Mouse (Mus musculus): Measurements from ENCODE around the gene Tdgf1. TPM values are rescaled to one million over a fixed set of nuclear protein-coding genes. Genes with fewer than 3 reads are reported as not detected.

The Tdgf1 gene
- polyA plus RNA-seq, 1 experiment = 0.08 TPM

GRCm38 (mm10) chr9:110950109-110950508 lies 4.2 kb upstream of the Tdgf1 start:
- 97% methylated on average over 3 of the region's 3 CpGs for WGBS
- no peaks in the 10 kb centered on the region; the same call in 1 of the 2 replicates for H3K4me1 ChIP-seq (ENCODE audit: control insufficient read depth, insufficient read depth, insufficient read length)
- DNase-seq (ENCODE audit: low read depth in 1 of 2, low spot score in 2 of 2) = no peak

GRCm38 (mm10) chr9:110948813-110949310 lies 2.9 kb upstream of the Tdgf1 start:
- no peak for TF ChIP-seq CTCF (IDR thresholded peaks at IDR 0.05; ENCODE audit: extremely low read depth, insufficient read depth, insufficient read length, insufficient replicate concordance)
- no peak for TF ChIP-seq POLR2A (IDR thresholded peaks at IDR 0.05; ENCODE audit: low read depth, low read length)
- no peaks in the 10 kb centered on the region for H3K36me3 ChIP-seq (ENCODE audit: control insufficient read depth, insufficient read depth, low read length)
- no peak overlapping the region for H3K27ac ChIP-seq (ENCODE audit: insufficient read depth, low read length)
- no peaks in the 10 kb centered on the region for H3K27me3 ChIP-seq (ENCODE audit: control insufficient read depth, insufficient read depth, low read length)
- H3K4me3 ChIP-seq (ENCODE audit: extremely low read depth, insufficient read depth, insufficient read length) = no peak overlapping the region
- WGBS = 84% methylated on average over 8 of the region's 8 CpGs
- no peaks in the 10 kb centered on the region; the same call in 1 of the 2 replicates for H3K4me1 ChIP-seq (ENCODE audit: control insufficient read depth, insufficient read depth, insufficient read length)
- DNase-seq (ENCODE audit: low read depth in 1 of 2, low spot score in 2 of 2) = no peak

More at GRCm38 (mm10) chr9:110950109-110950508, 4.2 kb upstream of the Tdgf1 start:
- H3K4me3 ChIP-seq (ENCODE audit: extremely low read depth, insufficient read depth, insufficient read length) = no peak overlapping the region
- H3K27ac ChIP-seq (ENCODE audit: insufficient read depth, low read length) = no peak overlapping the region
- no peak for TF ChIP-seq CTCF (IDR thresholded peaks at IDR 0.05; ENCODE audit: extremely low read depth, insufficient read depth, insufficient read length, insufficient replicate concordance)
- no peak for TF ChIP-seq POLR2A (IDR thresholded peaks at IDR 0.05; ENCODE audit: low read depth, low read length)
- no peaks in the 10 kb centered on the region for H3K27me3 ChIP-seq (ENCODE audit: control insufficient read depth, insufficient read depth, low read length)
- H3K36me3 ChIP-seq (ENCODE audit: control insufficient read depth, insufficient read depth, low read length) = no peaks in the 10 kb centered on the region

- H3K4me3 ChIP-seq (ENCODE audit: extremely low read depth, insufficient read depth, insufficient read length) = no peak overlapping the region
- no peak overlapping the region for H3K27ac ChIP-seq (ENCODE audit: insufficient read depth, low read length)
- H3K4me1 ChIP-seq (ENCODE audit: control insufficient read depth, insufficient read depth, insufficient read length) = no peaks in the 10 kb centered on the region; the same call in 1 of the 2 replicates
- no peaks in the 10 kb centered on the region for H3K27me3 ChIP-seq (ENCODE audit: control insufficient read depth, insufficient read depth, low read length)
- no peak for DNase-seq (ENCODE audit: low read depth in 1 of 2, low spot score in 2 of 2)
- 90% methylated on average over 6 of the region's 6 CpGs for WGBS
- no peaks in the 10 kb centered on the region for H3K36me3 ChIP-seq (ENCODE audit: control insufficient read depth, insufficient read depth, low read length)
- no peak for TF ChIP-seq POLR2A (IDR thresholded peaks at IDR 0.05; ENCODE audit: low read depth, low read length)
Observed at GRCm38 (mm10) chr9:110947900-110948299, 1.9 kb upstream of the Tdgf1 start.

- Histone ChIP-seq H3K4me3 (ENCODE audit: extremely low read depth, insufficient read depth, insufficient read length) (no peak overlapping the region), H3K4me1 (ENCODE audit: control insufficient read depth, insufficient read depth, insufficient read length) (no peaks in the 10 kb centered on the region; the same call in 1 of the 2 replicates), H3K36me3 (ENCODE audit: control insufficient read depth, insufficient read depth, low read length) (no peaks in the 10 kb centered on the region), H3K27ac (ENCODE audit: insufficient read depth, low read length) (no peak overlapping the region), H3K27me3 (ENCODE audit: control insufficient read depth, insufficient read depth, low read length) (no peaks in the 10 kb centered on the region)
- no peak for TF ChIP-seq CTCF (IDR thresholded peaks at IDR 0.05; ENCODE audit: extremely low read depth, insufficient read depth, insufficient read length, insufficient replicate concordance)
- no peak for TF ChIP-seq POLR2A (IDR thresholded peaks at IDR 0.05; ENCODE audit: low read depth, low read length)
- 73% methylated on average over 6 of the region's 6 CpGs for WGBS
- DNase-seq (ENCODE audit: low read depth in 1 of 2, low spot score in 2 of 2) = no peak
Observed at GRCm38 (mm10) chr9:110947261-110947661, 1.3 kb upstream of the Tdgf1 start.

- Histone ChIP-seq H3K36me3 (ENCODE audit: control insufficient read depth, insufficient read depth, low read length) (no peaks in the 10 kb centered on the region), H3K4me3 (ENCODE audit: extremely low read depth, insufficient read depth, insufficient read length) (no peak overlapping the region), H3K27me3 (ENCODE audit: control insufficient read depth, insufficient read depth, low read length) (no peaks in the 10 kb centered on the region), H3K27ac (ENCODE audit: insufficient read depth, low read length) (peak overlapping the region; percentile 69), H3K4me1 (ENCODE audit: control insufficient read depth, insufficient read depth, insufficient read length) (no peaks in the 10 kb centered on the region; the same call in 1 of the 2 replicates)
- TF ChIP-seq CTCF (IDR thresholded peaks at IDR 0.05; ENCODE audit: extremely low read depth, insufficient read depth, insufficient read length, insufficient replicate concordance) = no peak
- TF ChIP-seq POLR2A (IDR thresholded peaks at IDR 0.05; ENCODE audit: low read depth, low read length) = no peak
- 43% methylated on average over 20 of the region's 20 CpGs for WGBS
- peak; percentile 22 to 45 for DNase-seq (ENCODE audit: low read depth in 1 of 2, low spot score in 2 of 2)
Observed at GRCm38 (mm10) chr9:110946548-110947044, 638 bp upstream of the Tdgf1 start.

- no peak for TF ChIP-seq CTCF (IDR thresholded peaks at IDR 0.05; ENCODE audit: extremely low read depth, insufficient read depth, insufficient read length, insufficient replicate concordance)
- no peak for TF ChIP-seq POLR2A (IDR thresholded peaks at IDR 0.05; ENCODE audit: low read depth, low read length)
- Histone ChIP-seq H3K4me3 (ENCODE audit: extremely low read depth, insufficient read depth, insufficient read length) (no peak overlapping the region), H3K36me3 (ENCODE audit: control insufficient read depth, insufficient read depth, low read length) (no peaks in the 10 kb centered on the region), H3K27ac (ENCODE audit: insufficient read depth, low read length) (no peak overlapping the region), H3K4me1 (ENCODE audit: control insufficient read depth, insufficient read depth, insufficient read length) (no peaks in the 10 kb centered on the region; the same call in 1 of the 2 replicates), H3K27me3 (ENCODE audit: control insufficient read depth, insufficient read depth, low read length) (no peaks in the 10 kb centered on the region)
- WGBS = 47% methylated on average over 18 of the region's 18 CpGs
- DNase-seq (ENCODE audit: low read depth in 1 of 2, low spot score in 2 of 2) = no peak
Observed at GRCm38 (mm10) chr9:110945343-110945742, 615 bp downstream of the Tdgf1 start.

GRCm38 (mm10) chr9:110944265-110944664 lies 1.7 kb downstream of the Tdgf1 start:
- WGBS = 57% methylated on average over 13 of the region's 13 CpGs
- no peaks in the 10 kb centered on the region; the same call in 1 of the 2 replicates for H3K4me1 ChIP-seq (ENCODE audit: control insufficient read depth, insufficient read depth, insufficient read length)
- H3K27ac ChIP-seq (ENCODE audit: insufficient read depth, low read length) = no peak overlapping the region
- DNase-seq (ENCODE audit: low read depth in 1 of 2, low spot score in 2 of 2) = no peak
- no peak for TF ChIP-seq CTCF (IDR thresholded peaks at IDR 0.05; ENCODE audit: extremely low read depth, insufficient read depth, insufficient read length, insufficient replicate concordance)
- TF ChIP-seq POLR2A (IDR thresholded peaks at IDR 0.05; ENCODE audit: low read depth, low read length) = no peak
- H3K4me3 ChIP-seq (ENCODE audit: extremely low read depth, insufficient read depth, insufficient read length) = no peak overlapping the region
- no peaks in the 10 kb centered on the region for H3K36me3 ChIP-seq (ENCODE audit: control insufficient read depth, insufficient read depth, low read length)
- no peaks in the 10 kb centered on the region for H3K27me3 ChIP-seq (ENCODE audit: control insufficient read depth, insufficient read depth, low read length)
